Mouse (Mus musculus) testis, adult 2 months (tissue): ENCODE measurements at regions not wholly inside any gene's neighbourhood (a gene's known extent, or its start where the extent isn't known, plus 50 kb on each side); places are given as distances from the start of the nearest gene placed in this dataset.

Experiments
- CTCF ChIP-seq: fragments of 200-500 bp; IDR thresholded peaks from 2 replicates; pipeline ENCODE4 v1.5.1; 2012; ENCODE audit warnings: low read depth, mild to moderate bottlenecking, inconsistent platforms, low read length, moderate library complexity; ENCODE audit not compliant: control insufficient read depth, insufficient read depth, insufficient replicate concordance
- POLR2A ChIP-seq: fragments of 200-500 bp; IDR thresholded peaks from 2 replicates; pipeline ENCODE4 v1.6.1; 2012; ENCODE audit warnings: low read depth, mild to moderate bottlenecking, inconsistent platforms, low read length, moderate library complexity; ENCODE audit not compliant: control insufficient read depth

- TF ChIP-seq CTCF (no peak), POLR2A (no peak)
These were observed 72.7 kb upstream of the Stac start for GRCm38 (mm10) chr9:111762653-111763468.
